Mouse (Mus musculus): Measurements from ENCODE around the gene Rps5.

DNA sequence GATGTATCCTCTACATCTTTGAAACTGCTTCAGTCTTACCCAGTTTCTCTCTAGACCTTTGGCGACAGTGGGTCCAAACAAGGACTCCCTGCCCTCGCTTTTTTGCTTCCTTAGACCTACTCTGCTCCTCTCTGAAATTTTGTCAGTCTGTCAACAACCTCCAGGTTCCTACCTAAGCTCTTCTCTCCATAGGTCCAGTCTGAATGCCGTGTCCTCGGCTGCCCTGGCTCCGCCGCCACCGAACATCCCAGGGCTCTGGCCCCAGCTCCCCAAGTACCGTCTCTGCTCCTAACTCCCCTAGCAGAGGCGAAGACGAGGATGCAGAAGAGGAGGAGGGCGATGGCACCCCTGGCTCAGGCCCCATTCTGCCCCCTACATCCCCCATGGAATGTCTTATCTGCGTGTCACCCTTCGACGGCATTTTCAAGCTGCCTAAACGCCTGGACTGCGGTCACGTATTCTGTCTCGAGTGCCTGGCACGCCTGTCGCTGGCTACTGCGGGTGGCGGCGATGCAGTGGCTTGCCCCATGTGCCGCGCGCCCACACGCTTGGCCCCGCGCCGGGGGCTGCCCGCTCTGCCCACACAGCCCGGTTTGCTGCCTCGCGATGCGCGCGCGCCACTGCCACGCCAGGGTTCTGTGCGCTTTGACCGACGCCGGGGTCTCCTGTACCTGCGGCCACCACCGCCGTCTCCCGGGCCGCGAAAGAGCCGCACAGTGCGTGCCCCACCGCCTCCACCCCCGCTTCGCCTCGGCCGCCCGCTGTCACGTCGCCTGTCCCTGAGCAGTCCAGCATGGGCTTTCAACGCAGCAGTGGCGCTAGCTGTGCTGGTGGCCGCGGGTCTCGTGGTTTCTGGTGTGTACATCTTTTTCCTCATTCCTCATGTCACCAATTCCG, 5.9 kb downstream of the Rps5 start:
- TF ChIP-seq CTCF (IDR thresholded peaks at IDR 0.05; ENCODE audit: low read depth) = no peak
- TF ChIP-seq EP300 (IDR thresholded peaks at IDR 0.05; ENCODE audit: low read depth) = no peak

Measured in liver, embryonic 14.5 days (tissue).